ENCODE assay signal across 8 mouse cellular contexts in genomic region chr9:27790725-27791638, GRCm38 (mm10). TPM values are rescaled to one million over a fixed set of nuclear protein-coding genes. Genes with fewer than 3 reads are reported as not detected.
DNase-seq lines count a peak whose midpoint lies in the region; ATAC-seq lines count a peak whose summit lies in the region.

Gene Opcml (plus strand): TSS chr9:27790775.

- H3K9me3 ChIP-seq in forebrain, embryonic 12.5 days = no peaks in the 10 kb centered on the region
- no peaks in the 10 kb centered on the region for H3K9me3 ChIP-seq in midbrain, embryonic 16.5 days (replicated peaks; ENCODE audit: control insufficient read depth, low read length, poor library complexity, severe bottlenecking)

- peak within 1 kb of the TSS; percentile 45 for H3K4me3 ChIP-seq in forebrain, embryonic 12.5 days (replicated peaks)
- peak within 1 kb of the TSS; percentile 64 for H3K4me3 ChIP-seq in midbrain, embryonic 16.5 days (ENCODE audit: low read depth, low read length)

- no peak within 1 kb of the TSS for H3K27ac ChIP-seq in forebrain, embryonic 12.5 days
- H3K27ac ChIP-seq in midbrain, embryonic 16.5 days (ENCODE audit: low read length) = peak within 1 kb of the TSS; percentile 92

- no peak for DNase-seq in cerebellum, adult 11-12 months
- peak; percentile 37 for DNase-seq in R1 (ENCODE audit: low read depth, low spot score)
- peak; percentile 60 for DNase-seq in layer of hippocampus, adult 9-11 months
- no peak for DNase-seq in MN1 (ENCODE audit: low spot score)
- DNase-seq in thymus, postnatal 14 days = no peak

- peak within 1 kb of the TSS; percentile 60 for H3K9ac ChIP-seq in forebrain, embryonic 12.5 days
- peak within 1 kb of the TSS; percentile 81 for H3K9ac ChIP-seq in midbrain, embryonic 16.5 days (ENCODE audit: low read depth, low read length)

- peaks cover 35% of the 10 kb centered on the region for H3K27me3 ChIP-seq in forebrain, embryonic 12.5 days
- H3K27me3 ChIP-seq in midbrain, embryonic 16.5 days (ENCODE audit: control insufficient read depth, insufficient read depth, low read depth, low read length) = no peaks in the 10 kb centered on the region

- peak; percentile 36; the same call in 1 of the 2 replicates for ATAC-seq in cerebellum, adult (ENCODE audit: insufficient number of reproducible peaks, low FRiP score, low TSS enrichment)
- ATAC-seq in forebrain, embryonic 12.5 days (ENCODE audit: low FRiP score) = peak; percentile 82
- peak; percentile 95 for ATAC-seq in midbrain, embryonic 16.5 days

- H3K4me1 ChIP-seq in forebrain, embryonic 12.5 days = peaks cover 11% of the 10 kb centered on the region; the same call in 1 of the 2 replicates
- peaks cover 3% of the 10 kb centered on the region for H3K4me1 ChIP-seq in midbrain, embryonic 16.5 days (ENCODE audit: control insufficient read depth, insufficient read depth, low read length)

- under 1% methylated on average over 28 of the region's 28 CpGs for WGBS in forebrain, embryonic 12.5 days
- 1% methylated on average over 28 of the region's 28 CpGs for WGBS in midbrain, embryonic 16.5 days

- H3K36me3 ChIP-seq in forebrain, embryonic 12.5 days (replicated peaks) = no peaks in the 10 kb centered on the region
- no peaks in the 10 kb centered on the region for H3K36me3 ChIP-seq in midbrain, embryonic 16.5 days (ENCODE audit: control insufficient read depth, insufficient read depth, low read length)

- H3K4me2 ChIP-seq in forebrain, embryonic 12.5 days = peak within 1 kb of the TSS; percentile 79
- peak within 1 kb of the TSS; percentile 86 for H3K4me2 ChIP-seq in midbrain, embryonic 16.5 days (ENCODE audit: low read length)

RNA-seq across cellular contexts. Expression of gene Opcml, which starts in this region (rescaled TPM):
- polyA plus RNA-seq in forebrain, embryonic 12.5 days (2016; fragmentation: Nextera tagmentation; extraction: Ambion mirVana) = 4.6 and 6.2 TPM in 2 replicates
- 67.8 and 73.0 TPM in 2 replicates for polyA plus RNA-seq in midbrain, embryonic 16.5 days (2015; fragmentation: Nextera tagmentation; extraction: Ambion mirVana)

Comparison
In these comparisons a context has a peak if more than half of its experiments do, and no peak if none do; other contexts are left out.
1. ATAC-seq: peak in every context shown above with its lines; median percentile 95 in midbrain, embryonic 16.5 days; 82 in forebrain, embryonic 12.5 days; 36 in cerebellum, adult.
2. DNase-seq: peak in R1 (single experiment) and layer of hippocampus, adult 9-11 months (single experiment); none in cerebellum, adult 11-12 months (single experiment), MN1 (single experiment) and thymus, postnatal 14 days (single experiment).